Mouse (Mus musculus): ENCODE measurements at regions not wholly inside any gene's neighbourhood (a gene's known extent, or its start where the extent isn't known, plus 50 kb on each side); places are given as distances from the start of the nearest gene placed in this dataset.

GRCm38 (mm10) chr4:80442711-80443110 lies 391.2 kb upstream of the Tyrp1 start:
- no peak for DNase-seq (ENCODE audit: low spot score in 2 of 2)

GRCm38 (mm10) chr4:80463615-80464014 lies 370.3 kb upstream of the Tyrp1 start:
- DNase-seq (ENCODE audit: low spot score in 2 of 2): no peak

- DNase-seq (ENCODE audit: low spot score in 2 of 2): no peak
Observed at GRCm38 (mm10) chr4:80475736-80476478, 358.0 kb upstream of the Tyrp1 start.

GRCm38 (mm10) chr4:80515087-80515486 lies 318.8 kb upstream of the Tyrp1 start:
- DNase-seq (ENCODE audit: low spot score in 2 of 2): no peak

GRCm38 (mm10) chr4:80517476-80518285 lies 316.2 kb upstream of the Tyrp1 start:
- DNase-seq (ENCODE audit: low spot score in 2 of 2): peak in 1 of 2 experiments; percentile 33

- DNase-seq (ENCODE audit: low spot score in 2 of 2): no peak
Observed at GRCm38 (mm10) chr4:80518589-80518988, 315.3 kb upstream of the Tyrp1 start.

- no peak for DNase-seq (ENCODE audit: low spot score in 2 of 2)
Observed at GRCm38 (mm10) chr4:80539854-80540253, 294.1 kb upstream of the Tyrp1 start.

GRCm38 (mm10) chr4:80545086-80545485 lies 288.8 kb upstream of the Tyrp1 start:
- no peak for DNase-seq (ENCODE audit: low spot score in 2 of 2)

GRCm38 (mm10) chr4:80589438-80589837 lies 244.5 kb upstream of the Tyrp1 start:
- DNase-seq (ENCODE audit: low spot score in 2 of 2): no peak

GRCm38 (mm10) chr4:80628271-80628670 lies 205.7 kb upstream of the Tyrp1 start:
- DNase-seq (ENCODE audit: low spot score in 2 of 2): no peak

- no peak for DNase-seq (ENCODE audit: low spot score in 2 of 2)
Observed at GRCm38 (mm10) chr4:80629251-80629650, 204.7 kb upstream of the Tyrp1 start.

GRCm38 (mm10) chr4:80630260-80630659 lies 203.7 kb upstream of the Tyrp1 start:
- DNase-seq (ENCODE audit: low spot score in 2 of 2): no peak

- no peak for DNase-seq (ENCODE audit: low spot score in 2 of 2)
Observed at GRCm38 (mm10) chr4:80631041-80631440, 202.9 kb upstream of the Tyrp1 start.

- DNase-seq (ENCODE audit: low spot score in 2 of 2): no peak
Observed at GRCm38 (mm10) chr4:80631441-80631840, 202.5 kb upstream of the Tyrp1 start.

GRCm38 (mm10) chr4:80638381-80638780 lies 195.5 kb upstream of the Tyrp1 start:
- DNase-seq (ENCODE audit: low spot score in 2 of 2): no peak

Data from gastrocnemius, postnatal 4 days (tissue).